In genomic region chr16:87284835-87285510, GRCm38 (mm10) we compare ENCODE assay signal across 10 mouse cellular contexts.
DNase-seq lines count a peak whose midpoint lies in the region; ATAC-seq and TF ChIP-seq lines count a peak whose summit lies in the region.
"Had no signal": no experiment of that assay in that cellular context is flagged by ENCODE, and none has a peak within 500 bp of the region (broad histone marks: within the 10 kb centered on the region; RNA-seq: fewer than 3 reads in every experiment).

No protein-coding gene starts in this region.

- no peaks in the 10 kb centered on the region for H3K79me2 ChIP-seq in liver, adult 2 months (ENCODE audit: control insufficient read depth, insufficient read depth, low read length)

- H3K27ac ChIP-seq in liver, adult 2 months (replicated peaks; ENCODE audit: insufficient read depth, low read depth, low read length) = no peak overlapping the region
- H3K27ac ChIP-seq: forebrain, embryonic 15.5 days had no signal

- no peaks in the 10 kb centered on the region for H3K36me3 ChIP-seq in liver, adult 2 months (ENCODE audit: control insufficient read depth, insufficient read depth, low read length)
- H3K36me3 ChIP-seq: forebrain, embryonic 15.5 days had no signal

- DNase-seq in adrenal gland, postnatal 14 days = peak; percentile 24
- no peak for DNase-seq in adrenal gland, adult 18-20 months (ENCODE audit: low spot score in 2 of 2)
- DNase-seq in liver, adult 2 months (ENCODE audit: extremely low read depth, low read depth, low spot score) = peak; percentile 51
- no peak for DNase-seq in liver
- peak; percentile 29 for DNase-seq in c-Kit-positive CD71-positive TER-119-negative erythroid progenitor cells, embryonic 14.5 days (ENCODE audit: low read depth)
- DNase-seq in gastrocnemius, adult 18-20 months (ENCODE audit: low spot score) = no peak
- DNase-seq in left cerebral cortex, adult 18-20 months (ENCODE audit: low spot score in 2 of 2) = no peak
- DNase-seq: layer of hippocampus, adult 9-11 months had no signal

- peak; percentile 38; the same call in 1 of the 2 replicates for TF ChIP-seq CTCF in liver, adult 2 months (IDR thresholded peaks at IDR 0.05; ENCODE audit: low read depth, low read length)

- H3K9ac ChIP-seq in liver, adult 2 months (ENCODE audit: low read depth, low read length) = no peak overlapping the region
- H3K9ac ChIP-seq: forebrain, embryonic 15.5 days had no signal

- H3K27me3 ChIP-seq in liver, adult 2 months (ENCODE audit: control insufficient read depth, insufficient read depth, low read length) = no peaks in the 10 kb centered on the region
- H3K27me3 ChIP-seq: forebrain, embryonic 15.5 days had no signal

- 55% methylated on average over 7 of the region's 7 CpGs for WGBS in liver, adult 2 months

- H3K4me1 ChIP-seq in liver, adult 2 months (ENCODE audit: control insufficient read depth, insufficient read depth, low read length) = no peaks in the 10 kb centered on the region
- H3K4me1 ChIP-seq: forebrain, embryonic 15.5 days had no signal

- TF ChIP-seq POLR2A in liver, adult 2 months (IDR thresholded peaks at IDR 0.05; ENCODE audit: extremely low read depth, insufficient read depth, low read length) = no peak

- no peak overlapping the region for H3K4me3 ChIP-seq in liver, adult 2 months (ENCODE audit: insufficient read depth, low read depth, low read length)
- H3K4me3 ChIP-seq: forebrain, embryonic 15.5 days had no signal

- peak; percentile 97 for ATAC-seq in megakaryocyte progenitor cell, adult 5-6 weeks (replicated peaks; ENCODE audit: poor library complexity)
- ATAC-seq: forebrain, embryonic 15.5 days had no signal

Comparison
In these comparisons a context has a peak if more than half of its experiments do, and no peak if none do; other contexts are left out.
1. DNase-seq: peak in adrenal gland, postnatal 14 days (single experiment), liver, adult 2 months (single experiment) and c-Kit-positive CD71-positive TER-119-negative erythroid progenitor cells, embryonic 14.5 days (single experiment); none in adrenal gland, adult 18-20 months (0 of 2), liver (single experiment), gastrocnemius, adult 18-20 months (single experiment) and left cerebral cortex, adult 18-20 months (0 of 2).